Mouse (Mus musculus): ENCODE measurements at regions not wholly inside any gene's neighbourhood (a gene's known extent, or its start where the extent isn't known, plus 50 kb on each side); places are given as distances from the start of the nearest gene placed in this dataset.

DNA sequence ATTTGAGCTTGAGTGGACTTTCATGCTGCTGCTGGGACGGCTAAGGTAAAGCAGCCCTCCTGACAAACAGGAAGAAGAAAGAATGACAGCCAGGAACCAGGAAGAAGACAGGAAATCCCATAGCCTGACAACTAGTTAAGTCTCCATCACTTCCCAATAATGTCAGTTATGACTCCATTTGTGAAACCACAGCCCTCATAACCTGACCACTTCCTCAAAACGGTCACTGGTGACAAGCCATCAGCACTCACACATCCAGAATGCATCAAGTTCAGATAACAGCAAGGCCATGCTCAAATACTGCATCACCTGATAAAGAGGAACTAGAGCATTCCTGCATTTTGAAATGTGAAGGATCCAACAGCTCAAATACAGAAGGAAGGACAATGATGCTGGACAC is 288.3 kb downstream of the Zfp706 start:
- DNase-seq (ENCODE audit: low read depth in 1 of 2, low spot score in 2 of 2) = peak; percentile 52 to 70

DNA sequence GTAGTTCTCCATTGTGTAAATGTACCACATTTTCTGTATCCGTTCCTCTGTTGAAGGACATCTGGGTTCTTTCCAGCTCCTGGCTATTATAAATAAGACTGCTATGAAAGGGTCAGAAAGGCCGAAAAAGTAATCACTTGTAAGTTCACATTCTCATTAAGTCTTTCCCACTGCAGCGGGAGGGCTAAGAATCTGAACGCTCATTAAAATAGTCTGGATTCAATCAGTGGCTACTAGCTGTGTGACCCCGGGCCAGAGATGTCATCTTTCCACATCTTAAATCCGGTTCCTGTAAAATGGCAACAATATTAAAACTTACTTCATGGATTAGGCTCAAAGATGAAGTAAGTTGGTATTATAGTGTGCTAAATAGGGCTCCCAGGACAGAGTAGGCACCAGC is 289.7 kb downstream of the Zfp706 start:
- DNase-seq (ENCODE audit: low read depth in 1 of 2, low spot score in 2 of 2) = no peak

DNA sequence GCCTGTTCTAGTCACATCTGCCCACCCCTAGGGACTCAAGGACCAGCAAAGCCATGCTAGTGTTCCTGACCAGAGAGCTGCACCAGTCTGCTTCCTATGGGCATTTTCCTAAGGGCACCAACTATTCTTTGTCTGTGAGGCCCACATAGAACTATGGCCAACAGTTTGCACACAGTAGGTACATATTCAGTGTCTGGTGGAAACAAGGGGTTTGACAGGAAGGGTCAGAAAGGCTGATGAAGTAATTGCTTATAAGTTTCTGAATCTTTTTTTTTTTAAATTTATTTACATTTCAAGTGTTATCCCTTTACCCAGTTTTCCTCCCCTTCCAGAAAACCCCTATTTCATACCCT is 290.9 kb downstream of the Zfp706 start:
- no peak for DNase-seq (ENCODE audit: low read depth in 1 of 2, low spot score in 2 of 2)

DNA sequence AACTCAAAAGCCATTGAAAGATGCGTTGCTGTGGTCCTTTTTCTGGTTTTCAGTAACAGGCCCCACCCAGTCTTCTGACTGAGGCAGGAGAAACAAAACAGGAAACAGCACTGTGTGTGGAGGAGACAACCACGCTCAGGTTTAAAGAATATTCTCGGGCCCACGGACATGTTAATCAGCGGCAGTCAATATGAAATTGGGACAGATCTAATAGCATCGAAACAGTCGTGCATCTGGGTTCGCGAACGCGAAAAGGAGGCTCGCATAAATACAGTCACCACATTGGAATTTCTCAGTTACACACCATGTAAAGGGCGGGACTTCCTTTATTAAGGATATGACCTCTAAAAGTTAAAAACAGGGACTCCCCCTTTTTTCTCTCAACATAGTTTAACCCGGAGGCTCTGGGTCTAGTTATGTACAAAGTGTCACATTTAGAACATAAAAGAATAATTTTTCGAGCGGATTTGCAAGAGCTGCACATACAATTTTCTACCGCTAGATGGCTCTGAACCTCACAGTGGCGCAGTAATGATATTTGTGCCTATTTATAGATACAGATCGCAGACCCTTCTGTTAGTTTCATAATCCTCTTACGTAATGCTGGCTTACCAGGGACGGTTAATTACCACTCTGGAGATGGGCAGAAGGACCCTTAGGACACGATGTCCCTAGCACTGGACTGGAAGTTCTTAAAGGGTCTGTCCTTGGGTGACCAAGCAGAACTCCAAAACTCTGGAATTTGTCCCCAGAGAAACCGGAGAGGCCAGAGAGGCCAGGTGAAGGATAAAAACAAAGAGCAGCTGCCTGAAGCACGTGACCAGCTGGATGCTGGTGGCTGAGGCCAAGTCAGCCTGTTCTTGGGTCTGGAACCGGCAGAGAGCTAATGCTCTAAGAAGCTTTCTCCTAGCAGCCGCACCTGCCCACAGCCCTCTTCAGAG is 291.6 kb downstream of the Zfp706 start:
- peak in 1 of 2 experiments; percentile 48 for DNase-seq (ENCODE audit: low read depth in 1 of 2, low spot score in 2 of 2)

DNA sequence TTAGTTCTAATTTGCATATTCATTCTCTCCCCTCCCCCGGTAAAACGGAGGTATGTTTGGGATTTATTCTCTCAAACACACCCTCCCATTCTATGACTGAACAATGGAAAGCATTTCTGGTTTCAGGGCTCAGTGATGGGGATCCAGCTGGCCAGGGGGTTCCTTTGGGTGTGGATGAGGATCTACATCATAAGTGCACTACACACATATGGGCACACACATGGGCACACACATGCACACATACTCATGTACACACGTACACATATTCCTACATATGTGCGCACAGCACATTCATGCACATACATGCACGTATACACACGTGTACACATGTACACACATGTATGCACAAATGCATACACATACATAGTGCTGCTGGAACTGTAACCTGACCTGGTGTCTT is 292.4 kb downstream of the Zfp706 start:
- no peak for DNase-seq (ENCODE audit: low read depth in 1 of 2, low spot score in 2 of 2)

DNA sequence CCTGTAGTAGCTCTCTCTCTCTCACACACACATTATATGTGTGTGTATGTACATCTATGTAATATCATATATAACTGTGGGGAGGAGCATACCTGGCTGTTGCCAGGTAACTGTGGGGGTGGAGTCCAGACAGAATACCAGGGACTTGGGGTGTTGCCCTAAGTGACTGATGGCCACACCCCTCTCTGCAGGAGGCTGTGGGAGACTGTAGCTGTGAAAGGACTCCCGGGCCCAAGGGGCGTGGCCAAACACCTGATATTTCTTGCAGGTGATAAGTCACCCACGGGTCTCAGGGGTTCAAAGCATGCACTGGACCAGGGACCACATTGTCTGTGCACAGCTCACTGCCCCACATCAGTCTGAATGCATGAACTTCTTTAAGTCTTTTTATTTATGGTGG is 297.8 kb downstream of the Zfp706 start:
- DNase-seq (ENCODE audit: low read depth in 1 of 2, low spot score in 2 of 2) = no peak

DNA sequence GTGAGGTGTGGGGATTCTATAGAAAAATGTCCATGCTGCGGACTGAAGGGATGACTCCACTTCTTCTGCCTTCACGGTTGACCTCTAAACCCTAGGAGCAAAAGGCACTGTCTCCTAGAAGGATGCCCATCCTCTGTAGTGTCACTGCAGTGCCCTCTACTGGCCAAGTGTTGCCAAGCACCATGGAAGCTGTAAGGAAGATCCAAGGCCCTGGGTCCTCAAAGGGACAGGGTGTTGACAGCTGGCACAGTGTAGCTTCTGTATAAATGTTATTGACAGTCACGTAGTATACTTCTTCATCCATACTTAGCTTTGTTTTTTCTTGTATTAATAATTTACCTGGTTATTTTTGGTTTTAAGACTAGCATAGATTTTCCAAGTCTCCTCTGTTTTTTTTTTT is 299.1 kb downstream of the Zfp706 start:
- DNase-seq (ENCODE audit: low read depth in 1 of 2, low spot score in 2 of 2) = peak; percentile 50 to 74

DNA sequence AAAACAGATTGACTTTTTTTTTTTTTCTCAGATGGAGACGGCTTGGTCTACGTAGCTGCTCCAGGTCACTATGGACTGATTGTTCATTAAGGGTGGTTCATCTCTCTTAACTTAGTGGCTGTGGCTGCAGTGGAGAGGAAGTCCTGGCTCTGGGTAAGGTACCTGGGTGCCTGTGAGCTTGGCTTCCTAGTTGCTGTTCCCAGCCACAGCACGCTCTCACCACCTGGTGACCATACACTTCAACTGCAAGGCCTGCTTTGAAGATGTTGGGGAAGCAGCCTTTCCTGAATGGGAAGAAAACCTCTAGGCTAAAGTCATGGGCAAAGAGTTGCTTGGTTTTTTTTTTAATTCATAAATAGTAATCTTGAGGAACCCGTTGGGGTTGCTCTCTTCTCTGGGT is 301.6 kb downstream of the Zfp706 start:
- DNase-seq (ENCODE audit: low read depth in 1 of 2, low spot score in 2 of 2) = no peak

DNA sequence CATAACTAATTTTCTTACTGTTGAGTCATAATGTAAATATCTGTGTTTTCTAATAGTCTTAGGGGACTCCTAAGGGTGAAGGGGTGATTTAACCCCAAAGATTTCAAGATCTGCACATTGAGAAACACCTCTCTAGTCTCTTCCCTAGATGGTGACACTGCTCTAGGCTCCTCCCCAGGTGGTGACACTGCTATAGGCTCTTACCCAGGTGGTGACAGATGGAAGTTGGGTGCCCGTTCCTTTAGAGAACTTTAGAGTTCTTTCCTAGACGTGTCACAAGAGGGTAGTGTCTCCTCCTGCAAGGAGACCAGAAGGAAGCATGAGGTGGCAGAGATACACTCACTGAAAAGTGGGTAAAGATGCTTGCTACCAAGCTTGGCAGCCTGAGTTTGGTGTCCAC is 302.2 kb downstream of the Zfp706 start:
- no peak for DNase-seq (ENCODE audit: low read depth in 1 of 2, low spot score in 2 of 2)

DNA sequence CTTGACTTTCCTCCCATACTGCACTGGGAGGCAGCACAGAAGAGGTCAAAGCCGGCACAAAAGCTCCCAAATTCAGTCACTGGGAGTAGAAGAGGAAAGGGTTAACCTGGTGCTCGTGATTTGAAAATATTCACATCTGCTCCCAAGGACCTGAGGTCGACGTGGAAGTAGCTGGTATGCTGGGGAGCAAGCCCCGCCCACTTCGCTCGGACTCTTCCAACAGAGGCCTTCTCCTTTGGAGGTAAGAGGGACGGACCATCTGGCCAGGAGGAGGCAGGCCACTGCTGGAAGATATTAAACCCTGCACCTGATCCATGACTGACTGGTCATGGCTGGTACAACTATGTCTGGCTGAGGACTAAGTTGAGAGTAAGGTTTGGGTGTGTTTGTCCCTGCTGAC is 305.7 kb downstream of the Zfp706 start:
- no peak for DNase-seq (ENCODE audit: low read depth in 1 of 2, low spot score in 2 of 2)

DNA sequence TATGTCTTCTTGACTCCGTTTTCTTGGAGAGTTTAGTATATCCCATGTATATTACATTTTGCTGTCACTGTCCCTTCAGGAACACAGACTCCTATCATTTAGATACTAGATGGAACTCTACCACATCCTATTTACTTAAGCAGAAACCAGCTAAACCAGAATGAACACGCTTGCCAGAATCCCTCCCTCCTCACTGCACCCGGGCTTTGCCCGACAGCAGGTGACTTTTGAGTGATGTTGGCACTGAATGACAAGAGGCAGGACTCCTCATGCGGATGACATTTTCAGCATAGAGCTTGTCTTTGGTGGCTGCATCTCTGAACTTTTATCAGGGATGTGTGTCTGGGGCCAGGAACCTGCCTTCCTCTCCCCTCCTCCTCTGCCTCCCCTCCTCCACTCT is 307.4 kb downstream of the Zfp706 start:
- no peak for DNase-seq (ENCODE audit: low read depth in 1 of 2, low spot score in 2 of 2)

DNA sequence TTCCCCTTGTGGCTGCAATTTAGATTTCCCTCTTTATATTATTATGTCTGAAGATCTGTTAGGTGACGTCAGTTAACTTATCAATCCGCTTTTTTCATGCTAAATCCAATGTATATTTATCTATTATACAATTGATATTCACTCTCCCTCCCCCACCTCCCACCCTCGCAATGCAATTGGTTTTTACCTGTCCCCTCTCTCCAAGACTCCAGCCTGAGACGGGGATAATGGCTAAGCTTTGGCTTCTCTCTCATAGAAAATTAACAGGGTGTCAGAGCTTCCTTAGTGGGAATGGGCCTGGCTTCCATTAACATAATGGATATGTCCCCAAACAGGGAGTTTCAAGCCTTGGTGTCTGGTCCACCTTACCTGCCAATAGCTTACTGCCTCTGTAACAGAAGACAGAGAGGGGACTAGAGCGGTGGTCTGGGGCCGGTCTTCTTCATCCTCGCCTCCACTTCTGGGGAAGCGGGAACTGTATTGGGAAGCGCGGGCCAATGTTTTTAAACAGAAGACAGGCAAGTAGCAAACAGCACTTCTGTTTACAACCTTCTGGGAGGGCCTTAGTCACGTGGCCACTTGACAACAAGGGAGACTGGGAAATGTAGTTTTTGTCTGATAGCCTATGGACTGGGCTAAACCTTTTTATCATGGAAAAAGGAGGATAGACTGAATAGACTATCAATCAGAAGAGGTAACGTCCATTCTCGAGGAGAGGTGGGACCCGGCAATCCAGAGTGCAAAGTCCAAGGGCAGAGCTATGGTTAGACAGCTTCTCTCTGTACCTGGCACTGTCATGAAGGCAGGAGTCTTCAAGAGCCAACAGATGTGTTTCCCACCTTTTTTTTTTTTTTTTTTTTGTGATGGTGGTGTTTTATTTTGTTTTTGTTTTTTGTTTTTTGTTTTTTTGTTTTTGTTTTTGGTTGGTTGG is 312.1 kb downstream of the Zfp706 start:
- no peak for DNase-seq (ENCODE audit: low read depth in 1 of 2, low spot score in 2 of 2)

DNA sequence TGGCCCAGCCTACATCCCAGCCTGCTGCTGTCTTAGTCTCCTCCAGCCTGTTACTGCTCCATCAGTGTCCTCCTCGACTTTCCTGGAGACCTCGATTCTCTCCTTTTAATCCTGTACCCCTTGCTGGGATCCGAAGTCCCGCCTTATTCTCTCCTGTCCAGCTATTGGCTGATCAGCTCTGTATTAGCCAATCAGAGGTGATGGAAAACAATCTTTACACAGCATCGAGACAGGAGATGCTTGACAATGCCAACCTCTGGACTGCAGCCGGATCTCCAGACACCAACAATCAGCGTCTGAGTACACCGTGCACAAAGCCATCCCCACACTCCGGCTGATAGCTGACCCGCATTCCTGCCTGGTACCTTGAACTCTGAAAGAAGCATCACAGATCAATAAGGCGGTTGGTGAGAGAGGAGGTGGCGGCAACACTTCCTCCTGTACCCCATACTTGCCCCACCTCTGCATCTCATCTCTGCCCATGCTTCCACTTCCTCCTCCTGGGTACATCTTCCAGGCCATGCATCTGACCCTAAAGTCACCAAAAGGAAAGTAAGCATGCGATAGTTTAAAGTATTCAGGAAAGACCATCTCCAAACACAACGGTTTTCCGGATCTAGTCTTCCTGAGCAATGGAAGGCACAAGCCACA is 316.4 kb downstream of the Zfp706 start:
- no peak for DNase-seq (ENCODE audit: low read depth in 1 of 2, low spot score in 2 of 2)

DNA sequence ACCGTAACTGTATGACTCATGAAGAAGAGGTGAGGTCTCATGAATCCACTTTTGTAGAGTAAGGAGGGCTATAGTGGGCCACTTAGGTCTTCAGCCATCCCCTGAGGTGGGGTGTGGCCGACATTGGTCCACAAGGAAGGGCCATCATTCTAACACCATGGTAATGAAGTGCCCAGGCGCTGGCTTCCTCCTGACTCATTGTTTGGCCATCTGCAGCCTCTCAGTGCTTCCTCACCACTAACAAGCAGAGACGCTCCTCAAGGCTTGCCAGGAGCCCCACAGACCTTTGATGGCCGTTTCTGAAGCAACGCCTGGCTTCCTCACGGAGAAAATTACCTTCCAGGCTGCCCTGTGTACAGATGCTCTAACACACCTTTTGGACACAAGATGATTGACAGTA is 317.7 kb downstream of the Zfp706 start:
- DNase-seq (ENCODE audit: low read depth in 1 of 2, low spot score in 2 of 2) = no peak

DNA sequence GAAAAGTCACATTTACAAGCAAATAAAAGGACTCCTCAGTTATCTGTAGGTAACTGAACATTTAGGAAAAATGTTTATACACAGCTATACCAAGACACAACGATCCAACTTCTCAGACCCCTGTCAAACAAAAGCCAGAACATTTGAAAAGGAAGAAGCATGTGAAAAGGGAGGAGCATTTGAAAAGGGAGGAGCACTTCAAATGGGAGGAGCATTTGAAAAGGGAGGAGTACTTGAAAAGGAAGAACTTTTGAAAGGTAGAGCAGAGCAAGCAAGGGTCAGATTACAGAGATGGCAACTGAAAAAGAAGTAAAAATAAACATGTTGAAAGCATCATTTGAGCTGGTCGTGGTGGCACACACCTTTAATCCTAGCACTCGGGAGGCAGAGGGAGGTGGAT is 318.3 kb downstream of the Zfp706 start:
- no peak for DNase-seq (ENCODE audit: low read depth in 1 of 2, low spot score in 2 of 2)

DNA sequence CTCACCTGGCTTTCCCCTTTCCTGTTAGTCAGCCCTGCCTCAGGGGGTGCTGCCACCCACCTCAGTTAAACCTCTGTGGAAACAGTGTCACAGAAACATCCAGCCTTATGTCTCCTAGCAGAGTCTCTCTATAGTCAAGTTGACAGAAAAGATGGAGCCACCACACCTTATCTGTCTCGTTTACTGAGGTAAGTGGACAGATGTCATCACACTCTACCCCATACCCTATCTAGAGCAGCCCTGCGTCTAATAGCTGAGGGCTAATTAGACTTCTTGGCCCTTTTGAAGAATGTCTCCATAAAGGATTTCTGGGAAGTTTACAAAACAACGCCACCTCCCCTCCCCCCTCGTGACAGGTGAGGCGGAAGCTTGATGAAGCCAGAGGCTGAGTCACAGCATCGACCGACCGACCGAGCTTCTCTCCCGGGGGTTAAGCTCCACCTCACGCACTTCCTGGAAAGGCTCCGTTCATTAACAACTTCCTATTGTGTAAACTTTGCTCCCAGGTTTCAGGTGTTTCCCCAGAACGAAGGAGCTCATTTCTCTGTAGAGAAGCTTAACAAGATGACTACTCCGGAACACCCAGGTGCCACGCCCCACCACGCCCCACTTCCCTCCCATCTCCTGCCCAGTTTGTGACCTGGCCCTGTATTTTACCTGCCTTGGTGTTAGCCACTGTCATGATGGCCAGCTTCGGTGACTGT is 319.4 kb downstream of the Zfp706 start:
- DNase-seq (ENCODE audit: low read depth in 1 of 2, low spot score in 2 of 2) = no peak

DNA sequence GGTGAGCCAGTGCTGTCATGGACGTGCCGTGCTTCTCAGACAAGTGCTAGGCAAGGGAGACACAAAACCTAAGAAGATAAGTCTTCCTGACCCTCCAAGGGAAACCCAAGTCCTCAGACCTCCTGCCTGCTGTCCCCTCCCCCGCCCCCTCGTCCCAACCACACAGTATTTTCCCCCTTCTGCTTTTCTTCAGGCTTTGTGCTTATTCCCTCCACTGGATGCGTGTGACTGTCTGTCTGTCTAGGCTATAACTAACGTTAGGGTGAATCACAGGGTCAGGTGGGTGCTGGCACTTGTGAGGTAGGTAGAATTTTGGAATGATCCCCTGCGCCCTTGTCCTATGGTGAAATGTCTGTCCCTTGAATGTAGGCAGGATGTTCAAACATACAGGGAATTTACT is 322.9 kb downstream of the Zfp706 start:
- DNase-seq (ENCODE audit: low read depth in 1 of 2, low spot score in 2 of 2) = no peak

DNA sequence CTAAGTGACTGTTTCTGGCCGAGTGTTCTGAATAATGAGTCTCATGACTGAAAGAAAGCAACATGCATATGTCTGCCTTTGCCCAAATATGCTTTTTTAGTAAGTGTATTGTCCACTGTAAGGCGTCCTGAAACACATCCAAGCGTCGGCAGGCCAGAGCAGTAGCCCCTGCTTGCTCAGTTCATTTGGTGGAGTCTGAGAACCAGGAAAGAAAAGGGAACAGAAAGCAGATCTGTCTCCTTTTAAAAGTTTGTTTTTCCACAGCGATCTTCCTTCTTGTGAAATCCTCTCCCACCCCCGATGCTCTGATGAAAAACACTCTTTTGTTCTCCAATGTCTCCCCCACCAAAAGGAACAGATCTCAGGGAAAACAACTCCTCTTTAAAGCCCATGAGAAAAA is 324.7 kb downstream of the Zfp706 start:
- no peak for DNase-seq (ENCODE audit: low read depth in 1 of 2, low spot score in 2 of 2)

DNA sequence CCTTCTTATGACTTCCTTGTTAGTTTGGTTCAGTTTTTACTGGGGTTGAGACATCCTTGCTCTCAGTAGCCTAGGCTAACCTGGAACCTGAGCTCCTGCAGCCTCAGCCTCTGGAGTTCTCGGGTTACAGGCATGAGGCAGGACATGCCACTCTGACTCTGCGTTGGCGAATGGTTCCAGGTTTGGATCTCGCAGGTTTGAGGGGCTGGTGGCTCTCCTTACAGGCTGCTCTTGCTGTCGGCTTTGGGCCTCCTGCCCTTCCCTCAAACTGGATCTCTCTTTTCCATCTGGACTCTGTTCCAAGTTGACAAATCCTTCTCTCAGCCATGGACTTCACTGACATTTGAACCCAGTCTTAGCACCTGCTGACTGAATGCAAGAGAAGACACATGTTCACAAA is 325.4 kb downstream of the Zfp706 start:
- DNase-seq (ENCODE audit: low read depth in 1 of 2, low spot score in 2 of 2) = no peak

DNA sequence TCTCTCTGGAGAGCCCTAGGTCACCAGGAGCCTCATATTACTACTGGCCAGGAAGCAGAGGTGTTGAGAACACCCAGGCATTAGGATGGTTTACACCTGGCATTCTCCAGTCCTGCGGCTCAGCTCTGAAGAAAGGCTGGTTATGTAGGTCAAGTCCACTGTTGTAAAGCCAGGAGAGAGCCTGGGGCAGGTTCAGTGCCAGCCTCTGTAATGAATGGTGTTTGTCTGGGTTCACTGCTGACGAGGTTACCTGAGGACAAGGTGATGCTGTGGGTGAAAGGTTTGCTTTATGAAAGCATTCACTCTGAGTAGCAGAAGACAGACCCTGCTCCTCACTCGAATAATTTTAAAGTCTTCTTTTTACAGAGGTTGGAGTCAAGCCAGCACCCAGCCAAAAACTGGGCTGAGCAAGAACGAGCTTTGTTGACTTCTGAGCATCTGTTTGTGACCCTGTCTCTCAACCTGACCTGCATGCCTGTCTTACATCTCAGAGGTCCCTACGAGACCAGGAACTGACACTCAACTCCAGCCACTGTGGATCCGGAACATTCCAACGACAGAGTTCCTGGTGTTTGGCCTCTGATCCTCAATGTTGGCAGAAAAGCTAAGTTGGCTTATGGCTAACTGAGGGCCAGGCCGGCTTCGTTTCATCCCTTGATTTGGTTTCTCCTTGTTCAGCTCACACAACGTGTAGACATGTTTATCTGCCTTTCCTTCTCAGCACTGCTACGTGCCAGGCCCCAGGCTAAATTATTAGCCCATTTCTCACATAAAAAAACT is 327.0 kb downstream of the Zfp706 start:
- DNase-seq (ENCODE audit: low read depth in 1 of 2, low spot score in 2 of 2) = no peak
